ENCODE assay signal across 30 mouse cellular contexts in the genomic region with DNA sequence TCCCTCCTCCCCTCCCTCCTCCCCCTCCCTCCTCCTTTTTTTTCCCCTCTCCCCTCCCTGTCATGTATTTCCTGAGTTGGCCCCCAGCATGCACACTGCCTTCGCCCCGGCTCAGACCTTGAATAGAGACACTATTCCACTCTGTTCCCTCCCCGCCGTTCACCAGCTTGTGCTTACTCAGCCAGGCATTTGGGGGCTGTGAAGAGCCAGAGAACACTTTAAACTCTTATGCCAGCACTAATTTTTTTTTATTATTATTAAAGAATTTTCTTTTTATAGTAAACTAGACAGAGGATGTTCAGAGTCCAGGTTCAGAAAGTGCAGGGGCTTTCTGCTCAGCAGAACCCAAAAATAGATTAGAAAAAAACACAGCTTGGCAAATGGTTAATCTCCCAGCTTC. TPM values are rescaled to one million over a fixed set of nuclear protein-coding genes. Genes with fewer than 3 reads are reported as not detected.
DNase-seq lines count a peak whose midpoint lies in the region; ATAC-seq lines count a peak whose summit lies in the region.
"Had no signal": no experiment of that assay in that cellular context is flagged by ENCODE, and none has a peak within 500 bp of the region (broad histone marks: within the 10 kb centered on the region; RNA-seq: fewer than 3 reads in every experiment).

No protein-coding gene starts in this region.

- no peak overlapping the region for H3K9ac ChIP-seq in kidney, embryonic 14.5 days (ENCODE audit: low read depth, low read length)
- H3K9ac ChIP-seq: hindbrain, embryonic 15.5 days; limb, embryonic 13.5 days; lung, embryonic 15.5 days; midbrain, embryonic 15.5 days; neural tube, embryonic 15.5 days had no signal

- H3K27ac ChIP-seq in kidney, embryonic 14.5 days (ENCODE audit: low read depth, low read length), result no peak overlapping the region
- H3K27ac ChIP-seq: hindbrain, embryonic 15.5 days; limb, embryonic 13.5 days; lung, embryonic 15.5 days; midbrain, embryonic 10.5 days; midbrain, embryonic 15.5 days; neural tube, embryonic 15.5 days had no signal

- H3K27me3 ChIP-seq in kidney, embryonic 14.5 days (ENCODE audit: control insufficient read depth, insufficient read depth, low read length), result no peaks in the 10 kb centered on the region; the same call in 1 of the 2 replicates
- H3K27me3 ChIP-seq: hindbrain, embryonic 15.5 days; lung, embryonic 15.5 days; midbrain, embryonic 15.5 days; neural tube, embryonic 15.5 days; Patski had no signal

- no peaks in the 10 kb centered on the region for H3K9me3 ChIP-seq in kidney, embryonic 14.5 days (ENCODE audit: control insufficient read depth, low read length)
- H3K9me3 ChIP-seq: hindbrain, embryonic 15.5 days; limb, embryonic 13.5 days; lung, embryonic 15.5 days; midbrain, embryonic 10.5 days; midbrain, embryonic 15.5 days; neural tube, embryonic 15.5 days had no signal

- WGBS in kidney, embryonic 14.5 days, result 54% methylated on average over 4 of the region's 4 CpGs

- ATAC-seq in kidney, embryonic 14.5 days (ENCODE audit: low FRiP score, low TSS enrichment), result no peak
- ATAC-seq: forebrain, embryonic 14.5 days; midbrain, embryonic 15.5 days; Patski had no signal

- H3K4me2 ChIP-seq in kidney, embryonic 14.5 days (replicated peaks; ENCODE audit: low read depth, low read length), result no peak overlapping the region
- H3K4me2 ChIP-seq: heart, embryonic 11.5 days; hindbrain, embryonic 15.5 days; limb, embryonic 13.5 days; liver, embryonic 11.5 days; lung, embryonic 15.5 days; midbrain, embryonic 15.5 days; neural tube, embryonic 15.5 days had no signal

- H3K4me1 ChIP-seq in kidney, embryonic 14.5 days (ENCODE audit: control insufficient read depth, insufficient read depth, low read length), result peaks cover 3% of the 10 kb centered on the region; the same call in 1 of the 2 replicates

- DNase-seq in kidney, adult 11 months, result peak; percentile 76
- peak; percentile 76 to 77 for DNase-seq in kidney, adult 8-10 months
- peak; percentile 64 for DNase-seq in kidney, postnatal 10 days
- peak; percentile 60 for DNase-seq in yolk sac, embryonic 10.5 days (ENCODE audit: low spot score)
- DNase-seq in spleen, postnatal 10 days (ENCODE audit: low spot score in 2 of 2), result no peak
- DNase-seq in thymus, adult 18-20 months, result no peak
- DNase-seq: adrenal gland, postnatal 10 days; cerebellum, adult 8-10 months; cerebellum, postnatal 25 days; gastrocnemius, postnatal 14 days; heart, postnatal 36 days; retina, postnatal 1 day; right cerebral cortex, postnatal 25 days; spleen, adult 18-20 months; thymus, postnatal 4 days had no signal

- H3K4me3 ChIP-seq in kidney, embryonic 14.5 days (ENCODE audit: low read length), result no peak overlapping the region
- H3K4me3 ChIP-seq: hindbrain, embryonic 15.5 days; limb, embryonic 13.5 days; lung, embryonic 15.5 days; midbrain, embryonic 10.5 days; midbrain, embryonic 15.5 days; neural tube, embryonic 15.5 days had no signal

- no peaks in the 10 kb centered on the region for H3K36me3 ChIP-seq in kidney, embryonic 14.5 days (ENCODE audit: control insufficient read depth, insufficient read depth, low read length)
- H3K36me3 ChIP-seq: hindbrain, embryonic 15.5 days; limb, embryonic 13.5 days; lung, embryonic 15.5 days; midbrain, embryonic 10.5 days; midbrain, embryonic 15.5 days; neural tube, embryonic 15.5 days had no signal

RNA-seq across cellular contexts. Expression of a gene that starts 31.4 kb away (rescaled TPM):
- polyA plus RNA-seq in kidney, embryonic 14.5 days (2014; fragmentation: Nextera tagmentation; extraction: Ambion mirVana), result 102 and 154 TPM in 2 replicates

RNA-seq across cellular contexts. Expression of a gene that starts 32.1 kb away (rescaled TPM):
- 0.09 and 0.23 TPM in 2 replicates for polyA plus RNA-seq in kidney, embryonic 14.5 days (2014; fragmentation: Nextera tagmentation; extraction: Ambion mirVana)
- polyA plus RNA-seq: embryonic facial prominence, embryonic 11.5 days; forebrain, embryonic 14.5 days; heart, embryonic 11.5 days; heart, embryonic 16.5 days; intestine, embryonic 14.5 days; limb, embryonic 13.5 days; liver, embryonic 11.5 days; liver, embryonic 16.5 days; lung, embryonic 15.5 days; midbrain, embryonic 10.5 days had no signal

RNA-seq across cellular contexts. Expression of a gene that starts 37.2 kb away (rescaled TPM):
- 0.64 TPM in 1 of 2 replicates, not detected in the other for polyA plus RNA-seq in kidney, embryonic 14.5 days (2014; fragmentation: Nextera tagmentation; extraction: Ambion mirVana)
- polyA plus RNA-seq: Patski had no signal

Comparison
In these comparisons a context has a peak if more than half of its experiments do, and no peak if none do; other contexts are left out.
1. DNase-seq: peak in kidney, adult 11 months (single experiment), kidney, adult 8-10 months (2 of 2), kidney, postnatal 10 days (single experiment) and yolk sac, embryonic 10.5 days (single experiment); none in spleen, postnatal 10 days (0 of 2) and thymus, adult 18-20 months (0 of 2).